Mouse (Mus musculus) hindbrain, embryonic 13.5 days (tissue): Measurements from ENCODE around the gene Ptk7. TPM values are rescaled to one million over a fixed set of nuclear protein-coding genes. Genes with fewer than 3 reads are reported as not detected.
"Not testable (repeated sequence)": the region's sequence is repeated elsewhere in the genome, so short reads cannot be mapped to it uniquely, and the experiment has no call there.

Experiments
- ATAC-seq: fragments of 200-750 bp; cut with Nextera tagmentation; 2 replicates; pipeline ENCODE4 v1.8.0; 2017; ENCODE audit warnings: moderate TSS enrichment; ENCODE audit not compliant: low FRiP score
- H3K27ac ChIP-seq: fragments of 300-500 bp; sonication (generic); 2 replicates; pipeline ENCODE4 v1.5.1; 2015; ENCODE audit warnings: inconsistent platforms, mild to moderate bottlenecking, moderate library complexity
- H3K27me3 ChIP-seq: fragments of 300-500 bp; sonication (generic); 2 replicates; pipeline ENCODE4 v1.6.1; 2015; ENCODE audit warnings: mild to moderate bottlenecking, inconsistent platforms
- H3K36me3 ChIP-seq: fragments of 300-500 bp; sonication (generic); 2 replicates; pipeline ENCODE4 v1.6.1; 2015; ENCODE audit warnings: mild to moderate bottlenecking, inconsistent platforms
- H3K4me1 ChIP-seq: fragments of 300-500 bp; sonication (generic); replicated peaks from 2 replicates; pipeline ENCODE4 v1.6.1; 2015; ENCODE audit warnings: inconsistent platforms
- H3K4me2 ChIP-seq: fragments of 300-500 bp; sonication (generic); 2 replicates; pipeline ENCODE4 v1.6.1; 2015; ENCODE audit warnings: inconsistent platforms, mild to moderate bottlenecking, moderate library complexity
- H3K4me3 ChIP-seq: fragments of 300-500 bp; sonication (generic); 2 replicates; pipeline ENCODE4 v1.5.1; 2015; ENCODE audit warnings: mild to moderate bottlenecking, inconsistent platforms
- H3K9ac ChIP-seq: fragments of 300-500 bp; sonication (generic); 2 replicates; pipeline ENCODE4 v1.6.1; 2015; ENCODE audit warnings: mild to moderate bottlenecking, inconsistent platforms
- H3K9me3 ChIP-seq: fragments of 300-500 bp; sonication (generic); 2 replicates; pipeline ENCODE4 v1.6.1; 2016; ENCODE audit warnings: inconsistent platforms
- WGBS: fragments of 180-500 bp; shearing (Covaris S2); methylation state at CpG from one replicate; pipeline ENCODE4 v1.1.7; 2015; 5-methylcytosine and 5-hydroxymethylcytosine counted together
- polyA plus RNA-seq: library from polyadenylated mRNA; unstranded; fragments of >200 nt; fragmentation: Nextera tagmentation; extraction: Ambion mirVana; gene quantifications from 2 replicates; pipeline ENCODE4 v1.2.1, GENCODE M21; 2015

Ptk7 gene
- polyA plus RNA-seq, 1 experiment from 2014 or later: 40.7 TPM

GRCm38 (mm10) chr17:46571005-46571404 is 58.3 kb downstream of the Ptk7 start:
- ATAC-seq: no peak
- no peak overlapping the region for H3K9ac ChIP-seq
- H3K4me2 ChIP-seq: no peak overlapping the region
- H3K9me3 ChIP-seq: no peaks in the 10 kb centered on the region
- 91% methylated on average over 11 of the region's 11 CpGs for WGBS
- peaks cover 92% of the 10 kb centered on the region for H3K36me3 ChIP-seq
- no peaks in the 10 kb centered on the region for H3K4me1 ChIP-seq
- no peak overlapping the region; the same call in 1 of the 2 replicates for H3K27ac ChIP-seq
- H3K27me3 ChIP-seq: no peaks in the 10 kb centered on the region
- H3K4me3 ChIP-seq: no peak overlapping the region

- Histone ChIP-seq H3K4me2 (no peak overlapping the region), H3K27ac (no peak overlapping the region), H3K4me1 (peaks cover 18% of the 10 kb centered on the region), H3K27me3 (no peaks in the 10 kb centered on the region), H3K4me3 (no peak overlapping the region), H3K9ac (no peak overlapping the region), H3K9me3 (no peaks in the 10 kb centered on the region), H3K36me3 (peaks cover 9% of the 10 kb centered on the region)
- no peak for ATAC-seq
- 90% methylated on average over 6 of the region's 6 CpGs for WGBS
Observed at GRCm38 (mm10) chr17:46559146-46559545, 70.2 kb downstream of the Ptk7 start.

DNA sequence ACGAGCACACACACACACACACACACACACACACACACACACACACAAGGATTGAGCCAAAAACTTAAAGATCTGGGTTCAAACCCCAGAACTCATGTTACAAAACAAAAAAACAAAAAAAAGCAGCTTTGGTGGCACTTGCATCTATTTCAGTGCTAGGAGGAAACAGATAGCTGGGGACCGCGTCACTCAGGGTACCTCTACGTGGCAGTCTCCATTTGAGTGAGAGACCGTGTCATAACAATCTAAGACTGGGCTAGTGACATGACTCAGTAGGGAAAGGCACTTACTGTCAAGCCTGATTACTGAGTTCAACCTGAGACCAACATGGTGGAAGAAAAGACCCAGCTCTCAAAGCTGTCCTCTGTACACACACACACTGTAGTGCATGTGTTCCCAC is 71.2 kb downstream of the Ptk7 start:
- no peak for ATAC-seq
- Histone ChIP-seq H3K9ac (no peak overlapping the region), H3K27ac (no peak overlapping the region), H3K36me3 (no peaks in the 10 kb centered on the region), H3K9me3 (no peaks in the 10 kb centered on the region), H3K4me2 (no peak overlapping the region), H3K4me1 (peaks cover 28% of the 10 kb centered on the region), H3K27me3 (no peaks in the 10 kb centered on the region), H3K4me3 (no peak overlapping the region)
- WGBS: 90% methylated on average over 5 of the region's 5 CpGs

DNA sequence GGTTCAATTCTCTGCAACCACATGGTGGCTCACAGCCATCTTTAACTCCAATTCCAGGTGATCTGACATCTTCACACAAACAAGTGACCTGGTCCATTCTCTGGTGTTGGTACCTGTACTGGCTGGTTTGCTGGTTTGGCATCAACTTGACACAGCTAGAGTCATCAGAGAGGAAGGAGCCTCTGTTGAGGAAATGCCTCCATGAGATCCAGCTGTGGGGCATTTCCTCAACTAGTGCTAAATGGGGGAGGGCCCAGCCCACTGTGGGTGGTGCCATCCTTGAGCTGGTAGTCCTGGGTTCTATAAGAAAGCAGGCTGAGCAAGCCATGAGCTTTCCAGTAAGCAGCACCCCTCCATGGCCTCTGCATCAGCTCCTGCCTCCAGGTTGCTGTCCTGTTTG is 72.0 kb downstream of the Ptk7 start:
- H3K36me3 ChIP-seq, ATAC-seq, H3K27me3 ChIP-seq, H3K9me3 ChIP-seq: not testable (repeated sequence)
- H3K27ac ChIP-seq: peak overlapping the region; percentile 96; the same call in 1 of the 2 replicates
- H3K9ac ChIP-seq: 0 out of 2 replicates have a peak overlapping the region, but pooled peaks have one; percentile 71
- H3K4me3 ChIP-seq: peak overlapping the region; percentile 99; the same call in 1 of the 2 replicates
- H3K4me2 ChIP-seq: peak overlapping the region; percentile 78; the same call in 1 of the 2 replicates
- peaks cover 35% of the 10 kb centered on the region for H3K4me1 ChIP-seq

- 0% methylated on average over 11 of the region's 11 CpGs for WGBS
- no peak for ATAC-seq
- peak overlapping the region; percentile 71 for H3K9ac ChIP-seq
- H3K4me1 ChIP-seq: peaks cover 42% of the 10 kb centered on the region
- H3K4me3 ChIP-seq: peak overlapping the region; percentile 99
- no peaks in the 10 kb centered on the region for H3K9me3 ChIP-seq
- H3K4me2 ChIP-seq: peak overlapping the region; percentile 78
- peaks cover 5% of the 10 kb centered on the region for H3K36me3 ChIP-seq
- H3K27ac ChIP-seq: peak overlapping the region; percentile 96
- no peaks in the 10 kb centered on the region for H3K27me3 ChIP-seq
Observed at GRCm38 (mm10) chr17:46556584-46556945, 72.7 kb downstream of the Ptk7 start.

DNA sequence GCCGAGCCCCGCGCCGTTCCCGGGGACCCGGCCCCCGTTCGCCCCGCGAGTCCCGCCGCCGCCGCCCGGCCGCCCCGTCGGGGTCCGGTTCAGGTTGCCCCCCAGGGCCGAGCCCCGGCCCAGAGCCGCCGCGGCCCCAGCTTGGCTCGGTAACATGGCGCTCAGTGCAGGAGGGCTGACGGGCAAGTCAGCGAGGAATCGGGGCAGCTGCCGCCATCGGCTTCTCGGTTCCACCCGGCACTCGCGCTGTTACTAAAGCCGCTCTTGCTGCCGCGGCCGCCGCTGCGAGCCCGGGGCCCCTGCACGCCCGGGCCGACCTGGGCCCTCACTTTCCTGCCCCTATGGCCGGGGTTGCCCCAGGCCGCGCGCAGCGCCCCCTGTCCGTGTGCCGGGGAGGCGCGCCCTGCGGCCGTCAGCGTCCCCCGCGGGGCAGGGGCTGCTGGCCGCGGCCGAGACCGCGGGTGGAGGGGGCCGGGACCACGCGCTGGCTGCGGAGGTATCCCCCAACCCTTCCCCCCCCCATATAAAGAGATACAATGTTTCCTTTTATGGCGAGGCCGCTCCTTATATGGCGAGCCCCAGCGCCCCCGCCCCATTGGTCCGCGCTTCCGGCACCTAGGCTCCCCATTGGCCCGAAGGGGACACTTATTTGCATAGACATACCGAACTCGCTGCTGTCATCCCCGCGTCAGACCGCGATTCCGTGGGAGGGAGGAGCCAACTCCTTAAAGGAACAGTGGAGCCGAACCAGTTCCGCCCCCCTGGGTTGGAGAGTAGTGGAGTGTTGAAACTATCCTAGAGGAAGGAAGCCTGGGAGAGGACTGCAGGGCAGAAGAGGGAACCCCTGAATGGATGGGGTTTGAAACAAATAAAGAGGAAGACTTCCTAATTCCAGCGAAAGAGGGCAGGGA is 73.4 kb downstream of the Ptk7 start, which contains the start of gene Srf:
Gene Srf, minus strand, starts transcription at position 503 of the 911 bp plus-strand sequence.
- Histone ChIP-seq H3K4me2 (peak within 1 kb of the TSS; percentile 95), H3K9me3 (no peaks in the 10 kb centered on the region), H3K9ac (peak within 1 kb of the TSS; percentile 98), H3K36me3 (peaks cover 11% of the 10 kb centered on the region), H3K27ac (peak within 1 kb of the TSS; percentile 96), H3K27me3 (no peaks in the 10 kb centered on the region), H3K4me1 (peaks cover 42% of the 10 kb centered on the region), H3K4me3 (peak within 1 kb of the TSS; percentile 99)
- under 1% methylated on average over 67 of the region's 87 CpGs for WGBS
- peak; percentile 93 for ATAC-seq

DNA sequence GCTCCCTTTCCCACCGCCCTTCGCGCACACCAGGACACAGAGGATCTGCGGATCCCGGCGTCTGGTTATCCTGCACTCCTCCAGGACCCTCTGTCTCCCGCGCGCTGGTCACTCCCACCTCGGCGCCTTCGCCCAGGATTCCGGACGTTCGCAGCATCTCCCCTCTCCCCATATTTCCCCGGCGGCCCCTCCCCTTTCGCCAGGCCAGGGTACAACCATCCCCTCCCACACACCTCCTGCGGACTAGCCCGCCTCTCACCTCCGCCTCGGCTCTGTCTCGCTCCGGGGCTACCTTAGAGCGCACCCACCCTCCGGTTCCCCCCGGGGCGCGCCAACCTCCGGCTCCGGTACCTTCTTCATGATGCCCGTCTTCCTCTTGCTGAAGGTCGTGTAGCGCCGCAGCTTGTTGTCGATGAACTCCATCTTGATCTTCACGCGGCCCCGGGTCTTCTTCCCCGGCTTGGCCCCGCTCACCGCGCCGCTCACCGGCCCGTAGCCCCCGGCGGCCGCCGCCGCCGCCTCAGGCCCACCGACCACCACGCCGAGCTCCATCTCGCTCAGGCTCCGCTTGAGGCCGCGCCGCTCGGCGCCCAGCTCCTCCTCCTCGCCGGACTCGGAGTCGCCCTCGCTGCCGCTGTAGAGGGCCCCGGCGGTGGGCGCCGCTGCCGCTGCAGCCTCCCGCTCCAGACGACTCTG is 74.2 kb downstream of the Ptk7 start:
- Histone ChIP-seq H3K9ac (peak overlapping the region; percentile 98), H3K4me3 (peak overlapping the region; percentile 99), H3K9me3 (no peaks in the 10 kb centered on the region), H3K4me1 (peaks cover 42% of the 10 kb centered on the region), H3K27me3 (no peaks in the 10 kb centered on the region), H3K27ac (peak overlapping the region; percentile 96), H3K36me3 (peaks cover 19% of the 10 kb centered on the region), H3K4me2 (peak overlapping the region; percentile 95)
- 1% methylated on average over 70 of the region's 75 CpGs for WGBS
- ATAC-seq: peak; percentile 0; the same call in 1 of the 2 replicates

DNA sequence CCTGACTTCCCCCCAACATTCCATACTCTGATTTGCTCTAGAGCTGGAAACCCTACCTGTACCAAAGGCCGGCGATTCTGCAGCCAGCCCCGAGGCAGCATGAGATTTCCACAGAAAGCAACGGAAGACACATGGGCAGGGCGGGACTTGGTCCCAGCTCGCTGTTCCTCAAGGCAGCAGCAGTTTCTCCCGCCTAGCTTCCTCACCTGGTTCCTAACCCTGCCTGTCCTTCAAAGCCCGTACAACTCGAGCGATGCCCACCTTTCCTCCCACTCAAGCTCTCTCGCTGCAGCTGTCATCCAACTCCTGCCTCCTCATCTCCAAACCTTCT is 74.7 kb downstream of the Ptk7 start:
- Histone ChIP-seq H3K27ac (peak overlapping the region; percentile 96), H3K4me2 (peak overlapping the region; percentile 95), H3K36me3 (peaks cover 24% of the 10 kb centered on the region), H3K9ac (peak overlapping the region; percentile 98), H3K4me3 (peak overlapping the region; percentile 99), H3K27me3 (no peaks in the 10 kb centered on the region), H3K9me3 (no peaks in the 10 kb centered on the region), H3K4me1 (peaks cover 42% of the 10 kb centered on the region)
- whole genome bisulfite sequencing: 1% methylated on average over 11 of the region's 11 CpGs
- ATAC-seq: no peak

GRCm38 (mm10) chr17:46553926-46554325 is 75.4 kb downstream of the Ptk7 start:
- peak overlapping the region; percentile 98 for H3K9ac ChIP-seq
- H3K4me1 ChIP-seq: peaks cover 42% of the 10 kb centered on the region
- H3K27me3 ChIP-seq: no peaks in the 10 kb centered on the region
- ATAC-seq: no peak
- WGBS: 69% methylated on average over 3 of the region's 3 CpGs
- no peak overlapping the region for H3K27ac ChIP-seq
- H3K4me3 ChIP-seq: peak overlapping the region; percentile 99
- peaks cover 29% of the 10 kb centered on the region for H3K36me3 ChIP-seq
- peak overlapping the region; percentile 95 for H3K4me2 ChIP-seq
- H3K9me3 ChIP-seq: no peaks in the 10 kb centered on the region

DNA sequence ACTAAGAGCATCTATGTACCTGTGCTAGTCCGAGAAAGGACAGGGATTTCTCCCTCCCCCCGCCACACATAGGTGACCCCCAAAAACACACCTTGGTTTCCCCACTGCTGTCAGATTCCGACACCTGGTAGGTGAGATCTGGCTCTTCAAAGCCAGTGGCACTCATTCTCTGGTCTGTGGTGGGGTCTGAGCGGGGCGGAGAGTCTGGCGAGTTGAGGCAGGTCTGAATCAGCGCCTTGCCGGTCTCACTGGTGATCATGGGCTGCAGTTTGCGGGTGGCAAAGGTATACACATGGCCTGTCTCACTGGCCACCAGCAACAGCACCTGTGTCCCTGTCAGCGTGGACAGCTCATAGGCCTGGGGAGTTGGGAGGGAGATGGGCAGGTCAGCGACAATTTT is 75.8 kb downstream of the Ptk7 start:
- WGBS: 54% methylated on average over 11 of the region's 11 CpGs
- Histone ChIP-seq H3K9ac (peak overlapping the region; percentile 98), H3K36me3 (peaks cover 34% of the 10 kb centered on the region), H3K27me3 (0 out of 2 replicates have a peak, but pooled peaks cover 4% of the 10 kb centered on the region), H3K27ac (peak overlapping the region; percentile 64), H3K9me3 (no peaks in the 10 kb centered on the region), H3K4me3 (peak overlapping the region; percentile 99), H3K4me2 (peak overlapping the region; percentile 95), H3K4me1 (peaks cover 46% of the 10 kb centered on the region)
- no peak for ATAC-seq

- H3K9ac ChIP-seq: peak overlapping the region; percentile 98
- peaks cover 39% of the 10 kb centered on the region for H3K36me3 ChIP-seq
- H3K27ac ChIP-seq: peak overlapping the region; percentile 64
- peak overlapping the region; percentile 99 for H3K4me3 ChIP-seq
- WGBS: 1% methylated on average over 24 of the region's 24 CpGs
- H3K4me1 ChIP-seq: peaks cover 47% of the 10 kb centered on the region
- peak overlapping the region; percentile 95 for H3K4me2 ChIP-seq
- no peaks in the 10 kb centered on the region for H3K9me3 ChIP-seq
- peak; percentile 75 for ATAC-seq
- peaks cover 8% of the 10 kb centered on the region for H3K27me3 ChIP-seq
Observed at GRCm38 (mm10) chr17:46552841-46553423, 76.4 kb downstream of the Ptk7 start.

DNA sequence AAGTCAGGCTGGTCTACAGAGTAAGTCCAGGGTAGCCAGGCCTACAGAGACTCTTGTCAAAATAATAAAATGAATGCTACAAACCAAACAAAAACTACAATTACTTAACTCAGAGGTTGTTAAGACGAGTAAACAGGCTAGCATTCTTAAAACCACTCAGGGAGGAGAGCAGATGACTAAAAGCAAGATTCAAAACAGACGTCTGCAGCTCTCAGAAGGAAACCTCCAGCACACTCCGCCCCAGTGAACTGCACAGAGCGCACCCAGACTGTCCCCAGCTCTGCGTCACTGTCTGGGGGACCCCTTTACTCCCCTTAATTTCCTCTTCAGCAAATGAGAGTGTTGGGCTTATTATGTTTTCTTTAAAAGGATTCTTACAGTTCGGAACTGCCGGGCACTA is 77.2 kb downstream of the Ptk7 start:
- Histone ChIP-seq H3K9me3 (no peaks in the 10 kb centered on the region), H3K27ac (peak overlapping the region; percentile 56; the same call in 1 of the 2 replicates), H3K4me3 (0 out of 2 replicates have a peak overlapping the region, but pooled peaks have one; percentile 99), H3K4me1 (peaks cover 46% of the 10 kb centered on the region), H3K36me3 (peaks cover 40% of the 10 kb centered on the region), H3K27me3 (peaks cover 16% of the 10 kb centered on the region), H3K9ac (no peak overlapping the region), H3K4me2 (peak overlapping the region; percentile 95)
- WGBS: 87% methylated on average over 7 of the region's 7 CpGs
- no peak for ATAC-seq
